Mouse (Mus musculus): Measurements from ENCODE around the gene Lonp1. TPM values are rescaled to one million over a fixed set of nuclear protein-coding genes. Genes with fewer than 3 reads are reported as not detected.

Gene Lonp1
- polyA plus RNA-seq, 1 experiment from 2014 or later = 66.2 TPM

DNA sequence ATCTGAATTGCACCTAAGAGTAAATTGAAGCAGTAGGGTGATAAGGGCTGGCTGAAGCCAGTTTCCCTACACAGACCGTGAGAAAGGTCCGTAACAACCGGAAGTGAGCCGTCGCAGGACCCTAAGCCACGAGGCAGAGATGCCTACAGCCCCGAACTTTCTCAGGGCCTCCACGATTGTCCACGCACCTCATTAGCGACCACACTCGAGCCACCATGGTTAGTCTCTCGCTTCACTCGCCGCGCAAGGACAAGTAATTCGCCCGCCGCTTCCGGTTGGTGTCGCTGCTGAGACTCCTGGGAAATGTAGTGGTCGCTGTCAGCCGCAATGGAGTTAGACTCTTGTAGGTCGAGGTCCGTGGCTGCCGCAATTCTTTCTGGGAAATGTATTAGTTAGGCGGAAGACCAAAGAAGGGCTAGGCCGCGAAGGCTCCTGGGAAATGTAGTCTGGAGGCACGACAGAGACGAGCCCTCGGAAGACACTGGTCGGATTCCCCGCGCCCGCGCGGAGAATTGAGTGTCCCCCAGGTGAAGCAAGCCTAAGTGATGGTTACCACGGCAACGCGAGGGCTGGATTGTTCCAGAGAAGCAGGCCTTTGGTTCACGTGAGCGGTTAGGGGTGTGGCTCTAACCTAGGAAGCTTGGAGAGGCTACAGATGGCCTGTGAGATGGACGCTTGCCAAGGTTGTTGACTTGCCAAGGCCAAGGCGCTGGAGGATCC, 17.1 kb downstream of the Lonp1 start, which contains the start of gene 2410015M20Rik:
Gene 2410015M20Rik, minus strand, starts transcription at position 320 of the 720 bp plus-strand sequence.
- ATAC-seq (ENCODE audit: insufficient number of reproducible peaks, low FRiP score) = peak; percentile 86
- H3K27me3 ChIP-seq (replicated peaks) = no peaks in the 10 kb centered on the region
- peak within 1 kb of the TSS; percentile 80 for H3K27ac ChIP-seq (ENCODE audit: poor library complexity, severe bottlenecking)
- peaks cover 40% of the 10 kb centered on the region for H3K4me1 ChIP-seq (replicated peaks)
- peak within 1 kb of the TSS; percentile 93 for H3K9ac ChIP-seq
- H3K4me2 ChIP-seq = peak within 1 kb of the TSS; percentile 90
- under 1% methylated on average over 44 of the region's 44 CpGs for WGBS
- H3K4me3 ChIP-seq = peak within 1 kb of the TSS; percentile 69
- no peaks in the 10 kb centered on the region for H3K9me3 ChIP-seq (replicated peaks)
- H3K36me3 ChIP-seq = peaks cover 38% of the 10 kb centered on the region

DNA sequence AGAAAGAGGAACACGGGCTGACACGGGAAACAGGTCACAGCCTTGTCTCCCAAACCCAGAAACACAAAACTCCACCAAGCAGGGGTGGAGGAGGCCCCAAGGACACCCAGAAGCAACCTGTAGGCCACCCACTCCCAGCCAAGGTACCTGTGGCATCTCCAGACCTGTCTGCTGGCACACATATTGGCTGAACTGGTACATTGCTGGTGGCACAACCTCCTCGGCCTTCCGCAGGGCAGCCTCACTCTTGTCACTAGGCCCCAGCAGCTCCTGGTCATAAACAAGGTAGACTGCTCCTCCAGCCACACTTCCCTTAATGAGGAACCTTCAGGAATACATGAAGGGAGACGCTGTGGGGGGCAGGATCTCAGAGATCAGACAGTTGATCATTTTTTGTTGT, 18.0 kb downstream of the Lonp1 start:
- H3K4me1 ChIP-seq (replicated peaks) = peaks cover 34% of the 10 kb centered on the region
- ATAC-seq (ENCODE audit: insufficient number of reproducible peaks, low FRiP score) = no peak
- H3K27me3 ChIP-seq (replicated peaks) = no peaks in the 10 kb centered on the region
- H3K9me3 ChIP-seq (replicated peaks) = no peaks in the 10 kb centered on the region
- peak overlapping the region; percentile 69 for H3K4me3 ChIP-seq
- 47% methylated on average over 5 of the region's 5 CpGs for WGBS
- H3K9ac ChIP-seq = peak overlapping the region; percentile 93
- peaks cover 42% of the 10 kb centered on the region for H3K36me3 ChIP-seq
- H3K27ac ChIP-seq (ENCODE audit: poor library complexity, severe bottlenecking) = peak overlapping the region; percentile 80; the same call in 1 of the 2 replicates
- peak overlapping the region; percentile 90 for H3K4me2 ChIP-seq

DNA sequence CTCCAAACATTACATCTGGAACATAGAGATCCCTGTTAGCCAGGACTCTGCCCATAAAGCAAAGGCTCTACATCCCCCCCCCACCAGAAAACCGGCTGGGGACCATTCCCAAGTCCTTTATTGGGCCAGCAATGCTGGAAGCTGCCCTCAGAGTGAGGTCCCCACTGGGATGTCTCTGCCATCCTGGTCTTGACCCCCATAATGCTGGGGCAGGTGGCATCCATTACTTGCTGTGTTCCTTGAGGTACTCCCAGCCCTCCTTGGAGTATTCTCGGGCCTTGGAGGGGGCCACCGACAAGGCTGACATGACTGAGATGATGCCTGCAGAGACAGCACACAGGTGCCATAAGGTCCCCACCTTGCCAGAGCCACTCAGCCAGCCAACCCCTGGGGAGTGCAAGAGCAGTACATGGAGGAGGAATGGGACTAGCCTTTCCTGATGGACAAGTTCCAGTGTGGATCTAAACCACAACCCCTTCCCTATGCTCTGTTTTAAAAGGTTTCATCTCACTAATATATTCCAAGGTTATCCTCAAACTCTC, 19.1 kb downstream of the Lonp1 start:
- Histone ChIP-seq H3K27me3 (replicated peaks) (no peaks in the 10 kb centered on the region), H3K4me2 (no peak overlapping the region), H3K9me3 (replicated peaks) (no peaks in the 10 kb centered on the region), H3K36me3 (peaks cover 53% of the 10 kb centered on the region), H3K4me1 (replicated peaks) (peaks cover 34% of the 10 kb centered on the region), H3K4me3 (0 out of 2 replicates have a peak overlapping the region, but pooled peaks have one; percentile 1), H3K9ac (no peak overlapping the region), H3K27ac (ENCODE audit: poor library complexity, severe bottlenecking) (no peak overlapping the region)
- WGBS = 72% methylated on average over 3 of the region's 3 CpGs
- ATAC-seq (ENCODE audit: insufficient number of reproducible peaks, low FRiP score) = no peak

GRCm38 (mm10) chr17:56605431-56605830, 21.3 kb downstream of the Lonp1 start:
- Histone ChIP-seq H3K4me2 (no peak overlapping the region), H3K9me3 (replicated peaks) (no peaks in the 10 kb centered on the region), H3K4me1 (replicated peaks) (peaks cover 18% of the 10 kb centered on the region), H3K9ac (no peak overlapping the region), H3K27me3 (replicated peaks) (no peaks in the 10 kb centered on the region), H3K4me3 (no peak overlapping the region), H3K36me3 (peaks cover 74% of the 10 kb centered on the region), H3K27ac (ENCODE audit: poor library complexity, severe bottlenecking) (no peak overlapping the region)
- no peak for ATAC-seq (ENCODE audit: insufficient number of reproducible peaks, low FRiP score)
- WGBS = 86% methylated on average over 9 of the region's 9 CpGs

- Histone ChIP-seq H3K27ac (ENCODE audit: poor library complexity, severe bottlenecking) (no peak overlapping the region), H3K4me2 (no peak overlapping the region), H3K9me3 (replicated peaks) (no peaks in the 10 kb centered on the region), H3K36me3 (peaks cover 84% of the 10 kb centered on the region), H3K4me3 (no peak overlapping the region), H3K27me3 (replicated peaks) (no peaks in the 10 kb centered on the region), H3K4me1 (replicated peaks) (peaks cover 14% of the 10 kb centered on the region), H3K9ac (no peak overlapping the region)
- 85% methylated on average over 3 of the region's 3 CpGs for WGBS
- no peak for ATAC-seq (ENCODE audit: insufficient number of reproducible peaks, low FRiP score)
These were observed 22.3 kb downstream of the Lonp1 start for GRCm38 (mm10) chr17:56604422-56604821.

DNA sequence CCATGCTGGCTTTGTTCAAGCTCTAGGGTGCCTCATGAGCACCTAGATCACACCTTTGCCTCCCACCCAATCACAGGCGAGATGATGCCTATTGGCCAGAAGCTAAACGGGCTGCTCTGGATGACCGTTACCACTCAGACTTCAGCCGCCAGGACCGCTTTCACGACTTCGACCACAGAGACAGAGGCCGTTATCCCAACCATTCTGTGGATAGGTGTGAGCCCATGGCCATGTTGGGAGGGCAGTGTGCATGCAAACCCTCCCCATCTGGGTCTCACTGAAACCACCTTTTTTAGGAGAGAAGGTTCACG, 22.7 kb downstream of the Lonp1 start:
- Histone ChIP-seq H3K36me3 (peaks cover 88% of the 10 kb centered on the region), H3K4me2 (no peak overlapping the region), H3K4me1 (replicated peaks) (peaks cover 14% of the 10 kb centered on the region), H3K4me3 (no peak overlapping the region), H3K27ac (ENCODE audit: poor library complexity, severe bottlenecking) (no peak overlapping the region), H3K9me3 (replicated peaks) (no peaks in the 10 kb centered on the region), H3K9ac (no peak overlapping the region), H3K27me3 (replicated peaks) (no peaks in the 10 kb centered on the region)
- ATAC-seq (ENCODE audit: insufficient number of reproducible peaks, low FRiP score) = no peak
- 89% methylated on average over 9 of the region's 9 CpGs for WGBS

DNA sequence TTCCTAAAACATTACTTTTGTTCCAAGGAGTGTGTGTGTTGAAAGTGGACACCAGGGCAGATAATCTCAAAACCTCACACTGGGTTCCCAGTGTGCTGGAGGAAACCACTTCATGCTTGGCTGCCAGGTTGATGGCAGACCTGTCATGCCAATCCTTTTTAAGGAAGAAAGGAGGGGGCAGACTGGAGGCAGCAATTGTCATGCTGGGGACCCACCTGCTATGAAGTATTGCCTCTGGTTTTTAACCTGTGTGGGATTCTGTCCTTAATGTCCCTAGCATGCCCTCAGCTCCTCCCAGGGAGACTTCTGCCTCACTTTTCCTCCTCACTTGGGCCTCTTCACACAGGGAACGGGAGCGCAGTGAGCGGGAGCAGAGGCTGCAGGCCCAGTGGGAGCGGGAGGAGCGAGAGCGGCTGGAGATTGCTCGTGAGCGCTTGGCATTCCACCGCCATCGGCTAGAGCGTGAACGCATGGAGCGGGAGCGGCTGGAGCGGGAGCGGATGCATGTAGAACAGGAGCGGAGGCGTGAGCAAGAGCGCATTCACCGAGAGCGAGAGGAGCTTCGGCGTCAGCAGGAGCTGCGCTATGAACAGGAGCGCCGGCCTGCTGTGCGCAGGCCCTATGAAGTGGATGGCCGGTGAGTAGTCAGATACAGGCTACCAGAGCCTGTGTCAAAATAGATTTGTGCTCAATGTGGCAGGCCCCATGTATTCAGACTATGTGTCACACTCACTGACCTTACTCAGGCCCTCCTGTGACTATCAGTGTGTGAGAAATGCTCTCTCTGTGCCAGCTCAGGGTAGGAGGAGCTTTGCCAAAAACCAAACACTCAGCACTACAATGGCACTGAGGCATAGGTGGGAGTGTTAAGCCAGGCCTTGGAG, 23.3 kb downstream of the Lonp1 start:
- Histone ChIP-seq H3K9me3 (replicated peaks) (no peaks in the 10 kb centered on the region), H3K27me3 (replicated peaks) (no peaks in the 10 kb centered on the region), H3K36me3 (peaks cover 88% of the 10 kb centered on the region), H3K9ac (no peak overlapping the region), H3K4me3 (no peak overlapping the region), H3K4me1 (replicated peaks) (peaks cover 8% of the 10 kb centered on the region), H3K27ac (ENCODE audit: poor library complexity, severe bottlenecking) (no peak overlapping the region), H3K4me2 (no peak overlapping the region)
- no peak for ATAC-seq (ENCODE audit: insufficient number of reproducible peaks, low FRiP score)
- 93% methylated on average over 28 of the region's 28 CpGs for WGBS

GRCm38 (mm10) chr17:56593527-56594271, 33.0 kb downstream of the Lonp1 start:
- no peak for ATAC-seq (ENCODE audit: insufficient number of reproducible peaks, low FRiP score)
- H3K4me1 ChIP-seq (replicated peaks) = 0 out of 2 replicates have a peak, but pooled peaks cover 4% of the 10 kb centered on the region
- H3K4me3 ChIP-seq = no peak overlapping the region
- H3K9ac ChIP-seq = no peak overlapping the region
- no peaks in the 10 kb centered on the region for H3K27me3 ChIP-seq (replicated peaks)
- H3K4me2 ChIP-seq = no peak overlapping the region
- peaks cover 96% of the 10 kb centered on the region for H3K36me3 ChIP-seq
- WGBS = 88% methylated on average over 8 of the region's 8 CpGs
- no peak overlapping the region for H3K27ac ChIP-seq (ENCODE audit: poor library complexity, severe bottlenecking)
- no peaks in the 10 kb centered on the region for H3K9me3 ChIP-seq (replicated peaks)

DNA sequence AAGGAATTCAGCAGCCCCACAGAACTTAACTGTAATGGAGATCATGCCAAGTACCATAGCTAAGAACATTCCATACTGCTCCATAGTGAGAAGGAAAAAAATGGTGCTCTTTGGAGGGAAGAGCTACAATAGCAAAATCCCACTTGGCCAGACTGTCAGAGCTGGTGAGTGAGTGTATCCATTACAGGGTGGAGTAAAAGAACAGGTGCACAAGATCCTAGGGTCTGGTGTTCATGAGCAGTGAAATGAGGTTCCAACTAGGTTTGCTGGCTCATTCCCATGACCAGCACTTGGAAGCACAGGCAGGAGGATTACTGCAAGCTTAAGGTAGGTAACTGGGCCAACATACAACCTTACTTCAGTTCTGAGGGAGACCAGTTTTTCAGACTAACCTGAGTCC, 34.1 kb downstream of the Lonp1 start:
- Histone ChIP-seq H3K9me3 (replicated peaks) (no peaks in the 10 kb centered on the region), H3K36me3 (peaks cover 99% of the 10 kb centered on the region), H3K4me2 (no peak overlapping the region), H3K27me3 (replicated peaks) (no peaks in the 10 kb centered on the region), H3K4me1 (replicated peaks) (peaks cover 12% of the 10 kb centered on the region; the same call in 1 of the 2 replicates), H3K27ac (ENCODE audit: poor library complexity, severe bottlenecking) (no peak overlapping the region), H3K9ac (no peak overlapping the region), H3K4me3 (no peak overlapping the region)
- ATAC-seq (ENCODE audit: insufficient number of reproducible peaks, low FRiP score) = no peak

- Histone ChIP-seq H3K4me1 (replicated peaks) (peaks cover 30% of the 10 kb centered on the region), H3K27me3 (replicated peaks) (no peaks in the 10 kb centered on the region), H3K36me3 (peaks cover 78% of the 10 kb centered on the region), H3K9ac (no peak overlapping the region), H3K9me3 (replicated peaks) (no peaks in the 10 kb centered on the region), H3K4me3 (no peak overlapping the region), H3K4me2 (no peak overlapping the region), H3K27ac (ENCODE audit: poor library complexity, severe bottlenecking) (no peak overlapping the region)
- WGBS = 87% methylated on average over 4 of the region's 4 CpGs
- no peak for ATAC-seq (ENCODE audit: insufficient number of reproducible peaks, low FRiP score)
These were observed 37.8 kb downstream of the Lonp1 start for GRCm38 (mm10) chr17:56588921-56589320.

Measured in heart, embryonic 12.5 days (tissue).